Mouse (Mus musculus): ENCODE data around the gene Igfbp3.

Igfbp3 gene

DNA sequence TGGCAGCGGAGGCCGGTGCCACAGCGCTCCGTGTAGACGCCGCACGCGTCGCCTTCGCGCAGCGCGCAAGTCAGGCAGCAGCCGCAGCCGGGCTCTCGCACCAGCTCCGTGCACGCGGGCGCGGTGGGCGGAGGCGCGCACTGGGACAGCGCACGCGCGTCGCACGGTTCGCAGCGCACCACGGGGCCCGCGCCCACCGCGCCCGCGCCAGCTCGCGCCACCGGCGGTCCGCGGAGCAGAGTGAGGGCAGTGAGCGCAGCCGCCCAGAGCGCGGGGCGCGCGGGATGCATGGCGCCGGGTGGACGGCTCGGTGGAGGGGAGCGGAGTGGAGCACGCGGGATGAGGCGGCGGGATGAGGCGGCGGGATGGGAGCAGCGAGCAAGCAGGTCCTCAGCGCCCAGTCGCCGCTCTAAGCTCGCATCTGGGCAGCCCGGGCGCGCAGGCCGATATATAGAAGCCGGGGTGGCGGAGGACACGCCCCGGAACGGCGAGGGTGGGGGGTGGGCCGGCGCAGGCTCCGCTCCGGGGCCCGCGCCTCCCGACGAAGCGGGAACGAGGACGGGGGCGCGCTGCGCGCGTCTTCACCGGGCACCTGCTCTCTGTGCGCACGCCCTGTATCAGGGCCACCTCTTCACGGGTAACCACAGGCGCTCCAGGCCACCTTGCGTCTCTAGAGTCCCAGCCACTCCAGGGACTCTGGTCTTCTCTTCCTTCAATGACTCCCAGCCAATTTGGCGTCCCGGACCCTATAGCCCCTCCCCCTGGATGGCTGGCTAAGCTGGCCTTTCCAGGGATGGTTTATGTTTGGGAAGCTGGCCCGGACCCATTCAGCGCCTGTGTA is at the start of gene Igfbp3:
TSS of gene Igfbp3 (minus strand) at position 423 of the 841 bp plus-strand sequence.
- DNase-seq = peak; percentile 56 to 79

DNA sequence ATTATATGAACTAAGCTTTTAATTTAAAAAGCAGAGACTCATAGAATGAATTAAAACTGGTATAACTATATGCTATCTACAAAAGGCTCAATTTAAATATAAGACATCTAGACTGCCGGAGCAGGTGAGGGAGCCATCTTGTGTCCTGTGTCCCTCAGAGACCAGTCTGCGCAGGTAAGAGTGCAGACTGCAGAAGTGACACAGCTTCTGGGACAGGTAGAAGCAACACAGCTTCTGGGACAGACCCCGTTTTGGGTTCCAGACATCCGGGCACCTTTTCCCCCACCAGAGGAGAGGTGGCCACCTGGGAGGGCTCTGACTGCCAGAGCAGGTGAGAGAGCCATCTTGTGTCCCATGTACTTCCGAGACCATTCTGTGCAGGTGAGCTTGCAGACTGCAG is 37.1 kb upstream of the Igfbp3 start:
- no peak for DNase-seq

DNA sequence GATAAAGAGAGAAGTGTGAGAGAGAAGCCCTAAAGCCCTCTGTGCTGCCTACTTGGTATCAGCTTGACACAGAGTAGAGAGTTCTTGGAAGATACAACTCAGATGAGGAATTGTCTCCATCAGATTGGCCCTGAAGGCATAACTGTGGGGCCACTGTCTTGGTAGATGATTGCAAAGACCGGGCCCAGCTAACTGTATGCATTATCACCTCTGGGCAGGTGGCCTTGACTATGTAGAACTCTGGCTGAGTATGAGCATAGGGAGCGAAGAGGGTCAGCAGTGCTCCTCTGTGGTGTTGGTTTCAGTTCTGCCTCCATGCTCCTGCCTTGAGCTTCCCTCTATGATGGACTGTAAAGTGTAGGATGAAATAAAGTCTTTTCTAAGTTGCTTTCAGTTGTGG is 36.7 kb upstream of the Igfbp3 start:
- DNase-seq = no peak

DNA sequence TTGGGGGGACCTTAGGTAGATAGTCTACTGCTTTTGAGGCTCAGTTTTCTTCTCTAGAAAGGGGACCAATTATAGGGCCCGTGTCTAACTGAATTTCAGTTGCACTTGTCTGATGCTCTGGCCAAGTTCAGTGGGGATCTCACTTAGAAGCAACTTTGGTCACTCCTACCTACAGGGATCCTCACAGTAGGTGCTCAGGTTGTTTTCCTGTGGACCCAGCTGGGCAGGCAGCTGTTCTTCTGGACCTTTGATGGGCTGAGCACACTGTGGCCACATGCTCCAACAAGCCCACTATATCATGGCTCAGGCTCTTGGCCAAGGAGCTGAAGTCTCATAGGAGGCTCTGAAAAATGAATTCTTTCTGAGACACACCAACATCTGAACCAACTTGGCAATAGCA is 31.1 kb upstream of the Igfbp3 start:
- no peak for DNase-seq

DNA sequence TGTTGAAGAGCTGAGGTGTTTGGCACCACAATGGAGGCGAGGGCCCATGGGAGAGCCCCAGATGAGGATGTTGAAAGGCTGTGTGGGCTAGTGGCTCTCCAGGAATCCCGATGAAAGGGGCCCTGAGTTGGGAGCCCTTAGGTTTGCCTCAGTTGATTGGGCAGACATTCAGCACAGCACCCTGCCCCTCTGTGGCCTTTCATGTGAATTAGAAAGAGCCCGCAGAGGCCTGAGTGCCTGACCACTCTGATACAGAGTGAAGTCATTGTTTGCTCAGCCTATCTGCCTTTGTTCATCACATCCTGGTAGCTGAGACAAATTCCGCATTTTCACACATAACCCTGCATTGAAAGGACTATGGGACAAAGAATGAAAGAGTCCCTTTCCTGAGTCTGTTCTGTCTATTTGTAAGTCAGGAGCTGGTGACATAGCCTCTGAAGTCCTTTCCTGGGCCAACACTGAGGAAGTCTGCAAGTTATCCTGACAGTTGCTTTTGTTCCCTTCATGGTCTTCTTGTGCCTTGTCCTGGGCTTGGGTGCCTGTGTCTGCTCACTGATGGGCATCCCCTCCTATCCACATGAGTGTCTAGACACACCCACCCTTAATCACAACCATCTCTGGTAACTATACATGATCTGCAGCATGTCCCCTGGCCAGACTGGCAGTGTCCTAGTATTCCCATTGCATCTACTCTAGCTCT is 25.5 kb upstream of the Igfbp3 start:
- no peak for DNase-seq

DNA sequence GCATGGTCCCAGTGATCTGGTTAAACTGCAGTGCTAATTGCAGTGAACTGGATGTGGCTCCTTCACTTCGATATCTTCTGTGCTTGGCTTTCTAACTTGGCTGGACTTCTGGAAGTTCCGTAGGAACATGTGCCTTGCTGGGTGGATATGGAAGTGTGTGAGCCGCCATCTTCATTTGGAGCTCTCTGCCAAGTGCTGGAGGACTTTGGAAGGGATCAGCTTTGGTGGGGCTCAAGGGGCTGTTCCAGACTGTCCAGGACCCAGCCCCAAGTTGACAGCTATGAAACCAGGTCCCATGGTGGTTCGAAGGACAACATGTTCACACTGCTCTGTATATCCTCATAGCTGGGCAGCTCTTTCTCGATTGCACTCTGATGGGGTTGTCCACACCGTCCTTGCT is 24.8 kb upstream of the Igfbp3 start:
- DNase-seq = no peak

DNA sequence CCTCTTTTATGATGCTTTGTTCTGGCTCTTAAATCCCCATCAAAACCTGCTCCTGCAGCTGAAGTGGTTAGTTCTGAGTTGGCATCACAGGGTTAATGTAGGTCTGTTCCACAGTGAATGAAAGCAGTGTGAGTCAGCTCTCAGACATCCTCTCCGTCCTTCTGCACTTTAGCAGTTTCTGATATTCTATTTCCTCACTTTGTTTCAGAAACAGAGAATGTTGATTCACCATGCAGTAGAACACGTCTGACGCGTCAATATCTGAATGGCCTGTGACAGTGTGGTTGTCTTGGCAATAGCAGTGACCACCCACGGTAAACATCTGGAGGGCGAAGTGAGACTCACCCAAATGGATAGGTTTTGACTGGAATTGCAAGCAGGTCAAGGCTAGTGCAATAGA is 24.0 kb upstream of the Igfbp3 start:
- no peak for DNase-seq

DNA sequence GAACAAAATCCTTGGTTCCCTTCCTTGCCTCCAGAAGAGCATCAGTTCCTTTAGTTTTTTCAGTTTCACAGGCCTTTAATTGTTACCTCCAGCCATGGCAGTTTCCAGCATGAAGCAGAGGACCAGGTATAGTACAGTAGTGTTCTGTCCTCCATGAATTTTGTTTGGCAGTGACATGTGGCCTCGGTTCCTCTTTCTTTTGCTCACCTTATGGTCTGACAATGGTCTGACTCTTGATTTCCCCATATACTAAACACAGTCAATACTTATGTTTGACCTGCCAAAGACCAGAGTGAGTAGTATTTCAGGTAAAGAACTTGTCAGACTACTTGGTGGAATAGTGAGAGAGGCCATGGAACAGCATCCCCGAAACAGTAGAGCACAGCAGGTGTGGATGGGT is 23.0 kb upstream of the Igfbp3 start:
- DNase-seq = no peak

DNA sequence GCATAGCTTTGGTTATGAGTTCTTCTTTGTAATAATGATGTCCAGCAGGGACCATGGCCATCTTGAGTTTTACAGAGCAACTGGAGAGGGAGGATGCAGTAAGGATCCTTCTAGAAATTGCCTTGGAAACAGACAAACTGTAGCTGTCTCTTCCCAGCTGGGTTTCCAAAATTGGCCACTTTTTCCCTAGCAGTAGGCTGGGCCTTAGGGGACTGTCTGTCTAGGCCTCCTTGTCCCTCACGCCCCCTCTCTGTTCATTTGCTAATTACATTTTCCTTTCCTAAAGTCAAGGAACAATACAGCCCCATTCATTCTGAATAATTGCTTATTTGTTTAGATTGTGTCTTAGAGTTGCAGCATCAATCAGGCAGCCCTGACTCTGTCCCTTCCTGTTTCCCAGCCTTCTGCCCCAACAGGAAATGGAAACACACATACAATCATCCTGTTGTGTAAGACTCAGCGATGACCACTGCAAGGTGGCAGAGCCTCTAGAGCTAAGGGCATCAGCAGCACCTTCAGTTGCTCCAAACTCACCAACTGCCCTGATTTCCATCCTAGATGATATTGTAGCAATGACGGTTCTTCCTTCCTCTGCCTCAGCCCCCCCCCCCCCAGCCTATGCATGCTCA is 21.4 kb upstream of the Igfbp3 start:
- DNase-seq = no peak

DNA sequence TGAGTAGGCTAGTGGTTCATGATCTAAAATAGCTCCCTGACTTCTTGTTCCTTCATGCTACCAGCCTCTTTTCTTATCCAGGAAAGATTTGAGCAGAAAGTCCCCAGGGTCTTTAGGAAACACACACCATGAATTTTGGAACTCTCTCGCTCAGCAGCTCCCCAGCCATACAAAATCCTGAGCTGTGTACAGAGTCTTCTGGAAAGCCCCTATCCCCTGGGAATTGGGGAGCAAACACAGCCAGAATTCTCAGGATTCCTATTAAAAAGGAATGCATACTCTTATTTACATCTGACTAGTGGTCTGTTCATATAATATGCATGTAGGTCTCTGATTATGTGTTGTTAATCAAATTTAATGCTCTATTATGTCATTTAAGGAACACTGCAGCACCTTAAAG is 20.7 kb upstream of the Igfbp3 start:
- no peak for DNase-seq

DNA sequence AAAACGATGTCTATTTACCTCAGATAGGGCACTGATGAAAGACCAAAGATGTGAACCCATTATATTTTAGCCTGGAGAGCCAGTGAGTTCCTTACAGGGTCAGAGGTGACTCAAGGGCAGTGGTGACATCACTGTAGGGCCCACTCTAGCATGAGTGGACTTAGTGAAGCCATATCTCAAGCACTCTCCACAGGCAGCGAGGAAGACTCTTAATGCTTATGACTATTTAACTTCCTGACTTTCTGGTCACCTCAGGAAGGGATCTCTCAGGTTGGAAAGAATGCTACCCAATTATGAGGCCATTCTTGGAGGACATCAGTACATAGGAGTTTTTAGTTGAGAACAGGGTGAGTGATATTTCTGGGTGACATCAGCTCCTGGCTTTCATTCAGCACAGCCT is 19.6 kb upstream of the Igfbp3 start:
- no peak for DNase-seq

DNA sequence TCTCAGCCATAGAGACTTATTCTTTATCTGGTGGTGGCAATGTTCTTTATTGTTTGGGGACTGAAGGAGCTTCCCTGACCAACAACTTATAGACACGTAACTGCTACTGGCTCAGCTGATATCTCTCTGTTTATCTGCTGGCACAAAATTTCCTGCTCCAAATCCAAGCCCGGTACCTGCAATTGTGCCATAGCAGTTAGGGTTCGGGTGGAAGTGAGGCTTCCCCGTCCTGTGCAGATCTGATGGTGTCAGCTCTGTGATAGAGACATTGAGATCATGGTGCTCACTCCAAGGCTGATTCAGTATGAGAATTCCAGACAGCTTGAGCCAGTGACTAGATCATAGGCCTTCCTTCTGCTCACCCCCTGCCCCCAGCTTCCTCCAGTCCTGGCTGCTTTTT is 18.2 kb upstream of the Igfbp3 start:
- DNase-seq = no peak

DNA sequence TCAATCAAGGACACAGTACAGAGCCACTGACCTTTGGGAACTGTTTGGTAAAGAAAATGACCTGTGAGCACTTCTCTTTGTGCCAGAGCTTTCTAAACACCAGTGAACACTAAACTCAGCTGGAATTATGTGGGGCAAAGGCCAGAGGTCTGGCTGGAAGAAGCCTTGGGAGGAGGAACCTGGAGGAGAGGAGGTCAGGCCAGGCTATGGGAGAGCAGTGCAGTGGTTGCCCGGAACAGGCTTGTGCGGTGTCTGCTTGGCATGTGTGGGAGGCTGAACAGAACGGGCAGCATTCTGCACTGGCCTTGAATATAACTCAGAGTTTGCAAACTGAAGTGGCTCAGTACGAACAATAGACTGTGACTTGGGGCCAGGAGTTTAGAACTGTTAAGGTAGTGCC is 16.3 kb upstream of the Igfbp3 start:
- peak; percentile 67 to 76 for DNase-seq

DNA sequence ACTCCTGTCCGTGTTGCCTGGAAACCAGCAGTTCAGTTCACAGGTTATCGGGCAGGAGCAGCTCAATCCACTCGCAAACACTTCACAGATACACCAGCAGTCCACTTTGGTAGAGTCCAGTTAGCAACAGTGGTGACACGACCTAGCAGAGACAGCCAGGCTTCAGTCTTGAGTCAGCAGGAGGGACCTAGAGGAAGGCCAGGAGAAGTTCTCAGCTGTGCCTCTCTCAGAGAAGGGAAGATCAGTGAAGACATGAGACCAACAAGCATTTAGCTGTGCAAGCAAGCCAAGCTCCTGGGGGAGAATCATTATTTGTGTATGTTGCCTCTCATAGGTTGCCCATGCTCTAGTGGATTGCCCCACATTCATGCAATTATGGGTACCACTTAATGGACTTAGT is 14.4 kb upstream of the Igfbp3 start:
- DNase-seq = no peak

DNA sequence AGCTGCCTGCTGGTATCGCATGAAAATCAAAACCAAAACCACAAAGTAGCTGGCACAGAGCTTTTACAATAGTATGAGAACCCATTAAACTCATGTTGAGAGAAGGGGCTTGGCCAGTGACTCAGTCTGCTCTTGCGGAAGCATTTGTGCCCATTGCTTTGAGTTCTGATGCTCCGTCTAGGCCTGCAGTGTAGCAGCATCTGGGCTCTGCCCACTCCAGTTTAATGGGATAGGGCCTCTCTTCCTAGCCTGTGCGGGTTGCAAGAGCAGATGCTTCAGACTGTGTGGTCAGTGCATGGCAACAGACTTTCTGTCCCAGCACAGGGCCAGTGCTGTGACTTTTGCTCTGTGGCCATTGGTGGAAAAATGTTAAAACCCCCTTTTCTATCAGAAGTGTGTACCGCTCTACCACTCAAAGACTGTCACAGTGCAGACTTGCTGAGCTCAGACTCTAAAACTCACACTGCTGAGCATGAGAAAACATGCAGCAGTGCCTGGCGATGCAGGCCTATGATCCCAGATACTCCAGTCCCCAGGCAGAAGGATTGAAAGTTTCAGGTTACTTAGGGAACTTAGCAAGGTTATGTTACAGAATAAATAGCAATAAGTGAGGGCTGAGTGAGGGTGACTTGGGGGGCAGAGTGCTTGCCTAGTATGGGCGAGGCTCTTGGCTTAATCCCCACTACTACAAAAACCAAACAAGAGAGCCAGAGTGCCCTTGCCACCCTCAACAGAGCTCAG is 13.3 kb upstream of the Igfbp3 start:
- no peak for DNase-seq

DNA sequence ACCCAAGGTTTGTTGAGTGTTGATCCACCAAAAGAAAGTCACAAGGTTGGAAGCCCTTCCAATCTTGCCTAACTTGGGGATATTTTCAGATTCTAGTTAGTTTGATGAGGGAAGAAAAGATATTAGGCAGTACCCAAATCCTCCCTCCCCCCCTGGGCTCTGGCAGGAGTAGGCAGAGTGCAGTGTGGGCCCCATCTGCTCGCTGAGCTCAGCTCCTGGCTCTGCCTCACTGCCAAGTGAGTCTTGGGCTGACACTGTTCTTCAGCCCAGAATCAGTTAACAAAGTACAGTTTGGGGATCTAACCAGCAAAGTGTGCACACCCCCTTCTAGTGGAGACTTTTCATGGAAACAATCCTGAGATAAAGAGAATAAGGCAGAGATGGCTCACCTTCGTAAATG is 12.5 kb upstream of the Igfbp3 start:
- no peak for DNase-seq

DNA sequence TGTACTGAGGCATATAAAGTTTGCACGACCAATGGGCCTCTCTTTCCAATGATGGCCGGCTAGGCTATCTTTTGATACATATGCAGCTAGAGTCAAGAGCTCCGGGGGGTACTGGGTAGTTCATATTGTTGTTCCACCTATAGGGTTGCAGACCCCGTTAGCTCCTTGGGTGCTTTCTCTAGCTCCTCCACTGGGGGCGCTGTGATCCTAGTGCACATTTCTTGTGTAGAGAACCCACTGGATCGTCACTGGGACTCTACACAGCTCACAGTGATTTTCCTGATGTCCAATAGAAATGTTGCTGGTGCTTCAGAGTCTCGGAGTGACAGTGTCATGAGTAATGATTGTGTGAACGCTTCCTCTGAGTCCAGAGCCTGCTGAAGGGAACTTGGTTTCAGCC is 8.1 kb upstream of the Igfbp3 start:
- DNase-seq = peak in 1 of 2 experiments; percentile 34

DNA sequence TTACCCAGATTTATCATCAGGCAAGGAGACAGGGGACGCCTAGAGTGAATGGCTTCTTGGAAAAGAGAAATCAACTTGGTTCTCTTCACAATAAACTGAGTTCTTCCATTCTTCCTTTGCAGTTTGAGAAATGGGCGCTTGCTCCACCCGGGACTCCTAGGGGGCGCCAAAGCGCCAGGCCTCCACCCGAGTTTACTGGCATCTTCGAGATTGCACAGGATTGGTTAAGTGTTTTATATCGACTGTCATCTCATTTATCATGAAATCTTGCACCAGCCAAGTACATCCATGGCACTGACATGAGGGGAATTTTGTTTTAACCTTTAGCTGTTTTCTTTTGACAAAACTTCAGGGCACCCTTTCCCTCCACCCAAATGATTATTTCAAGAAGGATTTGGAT is 2.0 kb upstream of the Igfbp3 start:
- DNase-seq = peak; percentile 70 to 90

DNA sequence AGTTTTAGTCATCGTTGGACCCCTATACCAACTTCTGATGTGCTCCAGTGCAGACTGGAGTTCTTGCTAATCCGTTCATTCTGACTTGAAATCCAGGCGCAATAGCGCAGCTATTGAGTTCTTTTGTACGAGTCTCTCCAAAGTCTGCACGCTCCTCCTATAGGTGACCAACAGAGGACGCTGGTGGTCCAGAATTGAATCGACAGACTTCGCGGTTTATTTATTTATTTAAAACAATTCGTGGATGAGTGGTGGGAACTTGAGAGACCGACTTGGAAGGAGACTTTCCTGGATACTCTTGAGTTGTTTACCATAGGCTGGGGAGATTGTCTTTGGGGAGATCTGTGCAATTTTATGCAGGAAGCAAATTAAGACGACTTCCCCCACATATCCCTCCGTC is 1.0 kb upstream of the Igfbp3 start:
- DNase-seq = peak; percentile 69 to 78

DNA sequence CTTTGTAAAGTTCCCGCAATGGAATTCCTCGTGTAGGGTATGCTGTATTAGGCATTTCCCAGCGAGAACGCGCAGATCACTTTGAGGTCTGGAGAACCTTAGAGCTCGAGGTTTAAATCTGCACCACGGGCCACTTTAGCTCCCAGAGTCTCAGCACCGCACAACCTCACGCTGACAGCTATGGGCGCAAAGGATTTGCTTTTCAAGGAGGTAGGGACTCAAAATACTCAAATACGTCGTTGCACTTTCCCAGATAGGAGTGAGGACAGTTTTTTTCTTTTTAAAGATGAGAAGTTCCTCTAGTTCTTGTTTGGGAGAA is 578 bp upstream of the Igfbp3 start:
- no peak for DNase-seq

DNA sequence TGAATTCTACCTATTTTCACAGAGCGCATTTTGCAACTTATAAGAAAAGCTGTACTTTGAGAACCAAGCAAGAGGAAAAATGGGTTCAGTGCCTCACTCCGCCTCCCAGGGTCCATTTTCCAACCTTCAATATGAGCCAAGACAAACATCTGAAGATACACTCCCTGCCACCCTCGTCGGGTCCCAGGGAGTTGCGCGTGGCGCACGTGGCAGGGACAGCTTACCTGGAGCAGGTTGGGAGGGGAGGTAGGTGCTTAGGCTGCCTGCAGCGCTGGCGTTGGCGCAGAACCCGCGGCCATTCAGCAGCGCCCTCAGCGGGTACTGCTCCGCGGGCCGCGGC is 592 bp downstream of the Igfbp3 start:
- DNase-seq = no peak

DNA sequence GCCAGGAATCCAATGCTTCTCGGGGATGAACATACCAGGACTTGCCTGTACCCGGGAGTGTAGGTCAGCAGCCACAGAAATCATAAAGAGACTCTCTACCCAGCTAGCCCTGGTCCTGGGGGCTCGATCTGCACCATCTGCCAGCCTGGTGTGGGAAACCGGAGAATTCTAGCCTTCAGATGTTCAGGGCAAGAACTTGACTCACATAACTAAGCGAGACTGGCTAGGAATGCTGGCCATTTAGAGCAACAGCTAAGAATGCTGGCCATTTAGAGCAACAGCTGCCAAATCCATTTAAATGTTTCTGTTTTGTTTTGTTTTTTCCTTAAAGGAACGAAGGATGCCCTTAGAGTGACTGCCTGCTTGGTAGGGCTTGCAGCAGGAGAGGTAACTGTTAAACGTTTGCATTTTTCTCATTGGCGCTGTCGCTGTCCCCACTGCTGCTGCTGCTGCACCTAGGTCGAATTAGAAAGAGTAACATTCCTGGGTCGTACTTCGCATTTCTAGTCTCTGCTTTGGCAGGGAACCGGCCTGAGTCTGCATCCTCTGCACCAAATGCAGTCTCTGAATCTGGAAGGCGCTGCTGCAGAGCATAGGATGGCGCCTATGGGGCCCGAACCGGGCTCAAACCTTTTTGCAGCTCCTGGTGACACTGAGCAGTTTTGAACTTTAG is 1.5 kb downstream of the Igfbp3 start:
- DNase-seq = no peak

DNA sequence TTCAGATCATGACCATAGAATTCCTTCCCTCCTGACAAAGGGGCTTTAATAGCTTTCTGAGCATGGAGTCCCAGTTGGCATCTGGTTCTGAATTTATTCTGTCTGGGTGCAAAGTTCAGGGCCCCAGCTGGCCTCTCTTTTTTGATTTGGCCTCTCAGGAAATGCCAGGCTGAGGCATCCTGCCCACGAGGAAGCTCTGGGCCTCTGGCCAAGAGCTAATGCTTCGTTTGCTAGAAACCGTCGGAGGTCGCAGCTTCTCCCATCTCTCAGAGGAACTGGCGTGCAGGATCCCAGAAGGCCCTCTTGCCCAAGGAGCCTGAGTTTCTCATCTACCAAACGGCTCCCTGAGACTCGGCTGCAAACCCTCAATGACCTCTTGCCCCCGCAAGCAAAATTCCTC is 2.5 kb downstream of the Igfbp3 start:
- peak; percentile 69 to 76 for DNase-seq

All from kidney, postnatal 36 days (tissue).